Mouse (Mus musculus) G1E (cell line): Measurements from ENCODE around the gene Spib.

ENCODE experiments used
- CTCF ChIP-seq: IDR thresholded peaks from 2 replicates; pipeline ENCODE4 v1.5.1; 2012; ENCODE audit warnings: low read depth, low read length, inconsistent platforms, mixed read lengths
- GATA1 ChIP-seq: IDR thresholded peaks from 2 replicates; pipeline ENCODE4 v1.6.1; 2012; ENCODE audit warnings: borderline replicate concordance, low read length, inconsistent platforms, mixed read lengths

GRCm38 (mm10) chr7:44486927-44487575 lies 44.8 kb downstream of the Spib start:
- no peak for TF ChIP-seq GATA1
- no peak for TF ChIP-seq CTCF
